Mouse (Mus musculus): Measurements from ENCODE around the gene Pim1. TPM values are rescaled to one million over a fixed set of nuclear protein-coding genes. Genes with fewer than 3 reads are reported as not detected.

The Pim1 gene
- total RNA-seq, 1 experiment, result 82.0 TPM

DNA sequence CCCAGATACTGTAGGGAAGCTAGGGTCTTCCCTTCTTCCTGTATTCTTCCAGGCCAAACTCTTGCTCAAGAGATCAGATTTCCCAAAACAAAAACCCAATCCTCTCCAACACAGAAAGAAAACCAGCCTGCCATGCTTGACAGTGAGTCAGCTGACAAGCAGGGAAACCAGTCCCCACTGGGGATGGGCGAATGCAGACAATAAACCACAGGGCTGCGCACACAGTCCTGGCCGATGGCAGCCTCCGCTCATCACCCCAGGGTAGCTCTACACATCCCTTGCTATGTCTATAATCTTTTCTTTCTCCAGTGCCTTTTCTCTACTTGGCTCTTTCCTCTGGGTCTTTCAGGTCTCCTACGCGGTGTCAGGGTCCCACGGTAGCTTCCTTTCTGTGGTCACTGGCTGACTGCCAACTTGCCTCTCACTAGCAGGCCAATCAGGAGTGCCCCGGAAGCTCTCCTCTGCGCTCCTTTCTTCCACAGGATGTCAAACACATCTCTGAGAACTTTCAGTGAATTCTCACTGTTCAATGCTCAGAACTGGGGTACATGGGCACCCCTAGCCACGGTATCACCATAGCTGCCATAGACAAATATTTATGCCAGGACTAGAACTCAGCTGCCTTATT lies 41.3 kb downstream of the Pim1 start:
- in situ Hi-C loops (cut with MboI; ENCODE audit: low sequenced_read_pairs in 2 of 2, unreplicated experiment in 2 of 2), result no loop called here
- DNase-seq (ENCODE audit: low read depth, low spot score), result no peak
- no peak overlapping the region for H3K27ac ChIP-seq (ENCODE audit: insufficient read depth, low read depth, low read length, poor library complexity, severe bottlenecking)

GRCm38 (mm10) chr17:29533866-29534265 lies 43.3 kb downstream of the Pim1 start:
- Histone ChIP-seq H3K9ac (ENCODE audit: insufficient read depth, low read depth, low read length, poor library complexity, severe bottlenecking) (no peak overlapping the region), H3K27ac (ENCODE audit: insufficient read depth, low read depth, low read length, poor library complexity, severe bottlenecking) (no peak overlapping the region), H3K9me3 (ENCODE audit: control insufficient read depth, insufficient read depth, low read depth, low read length) (no peaks in the 10 kb centered on the region), H3K4me1 (ENCODE audit: control insufficient read depth in 2 of 2, insufficient read depth in 2 of 2, low read length in 2 of 2, poor library complexity in 1 of 2) (peaks cover 2 to 13% of the 10 kb centered on the region in 2 experiments; a peak in 2 of 4 replicates), H3K36me3 (ENCODE audit: control insufficient read depth, insufficient read depth, low read length, poor library complexity, severe bottlenecking) (no peaks in the 10 kb centered on the region), H3K4me3 (ENCODE audit: insufficient read depth in 1 of 2, low read depth in 1 of 2, low read length in 2 of 2, poor library complexity in 1 of 2, severe bottlenecking in 1 of 2) (no peak overlapping the region)
- TF ChIP-seq MAFK (IDR thresholded peaks at IDR 0.05; ENCODE audit: insufficient read depth, low read depth, low read length) (no peak), ZNF384 (IDR thresholded peaks at IDR 0.05; ENCODE audit: low read depth, low read length) (no peak), CHD2 (IDR thresholded peaks at IDR 0.05; ENCODE audit: low read depth, low read length) (no peak), ZC3H11A (IDR thresholded peaks at IDR 0.05; ENCODE audit: borderline replicate concordance, low read depth, low read length) (no peak), HCFC1 (IDR thresholded peaks at IDR 0.05; ENCODE audit: borderline replicate concordance, insufficient read depth, low read length) (no peak)
- in situ Hi-C loops (cut with MboI; ENCODE audit: low sequenced_read_pairs in 2 of 2, unreplicated experiment in 2 of 2), result no loop called here
- DNase-seq (ENCODE audit: low read depth, low spot score), result no peak

More for the DNA sequence above, 41.3 kb downstream of the Pim1 start:
- Histone ChIP-seq H3K4me1 (ENCODE audit: control insufficient read depth in 2 of 2, insufficient read depth in 2 of 2, low read length in 2 of 2, poor library complexity in 1 of 2) (peaks cover 2 to 13% of the 10 kb centered on the region in 2 experiments; a peak in 2 of 4 replicates), H3K9me3 (ENCODE audit: control insufficient read depth, insufficient read depth, low read depth, low read length) (no peaks in the 10 kb centered on the region), H3K9ac (ENCODE audit: insufficient read depth, low read depth, low read length, poor library complexity, severe bottlenecking) (0 out of 2 replicates have a peak overlapping the region, but pooled peaks have one; percentile 5), H3K4me3 (ENCODE audit: insufficient read depth in 1 of 2, low read depth in 1 of 2, low read length in 2 of 2, poor library complexity in 1 of 2, severe bottlenecking in 1 of 2) (no peak overlapping the region), H3K36me3 (ENCODE audit: control insufficient read depth, insufficient read depth, low read length, poor library complexity, severe bottlenecking) (no peaks in the 10 kb centered on the region)
- no peak for TF ChIP-seq ZNF384 (IDR thresholded peaks at IDR 0.05; ENCODE audit: low read depth, low read length)
- no peak for TF ChIP-seq CHD2 (IDR thresholded peaks at IDR 0.05; ENCODE audit: low read depth, low read length)
- no peak for TF ChIP-seq ZC3H11A (IDR thresholded peaks at IDR 0.05; ENCODE audit: borderline replicate concordance, low read depth, low read length)

DNA sequence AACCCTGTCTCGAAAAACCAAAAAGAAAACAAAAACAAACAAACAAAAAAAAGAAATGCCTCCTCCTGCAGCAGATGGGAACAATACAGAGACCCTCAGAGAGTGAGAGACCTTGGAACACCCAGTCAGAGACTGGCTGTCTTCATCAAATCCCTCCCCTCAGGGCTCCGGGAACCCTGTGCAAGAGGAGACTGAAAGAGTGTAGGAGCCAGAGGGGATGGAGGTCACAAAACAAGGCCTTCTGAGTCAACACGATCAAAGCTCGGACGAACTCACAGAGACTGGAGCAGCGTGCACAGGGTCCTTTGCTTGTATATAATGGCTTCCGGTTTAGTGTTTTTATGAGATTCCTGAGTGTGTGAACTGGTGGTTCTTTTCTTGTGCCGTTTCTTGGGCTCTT lies 49.9 kb downstream of the Pim1 start:
- DNase-seq (ENCODE audit: low read depth, low spot score), result no peak
- no peak overlapping the region for H3K9ac ChIP-seq (ENCODE audit: insufficient read depth, low read depth, low read length, poor library complexity, severe bottlenecking)
- peaks cover 0 to 4% of the 10 kb centered on the region in 2 experiments; a peak in 1 of 4 replicates for H3K4me1 ChIP-seq (ENCODE audit: control insufficient read depth in 2 of 2, insufficient read depth in 2 of 2, low read length in 2 of 2, poor library complexity in 1 of 2)
- no peak overlapping the region for H3K27ac ChIP-seq (ENCODE audit: insufficient read depth, low read depth, low read length, poor library complexity, severe bottlenecking)
- in situ Hi-C loops (cut with MboI; ENCODE audit: low sequenced_read_pairs in 2 of 2, unreplicated experiment in 2 of 2), result no loop called here
- H3K4me3 ChIP-seq (ENCODE audit: insufficient read depth in 1 of 2, low read depth in 1 of 2, low read length in 2 of 2, poor library complexity in 1 of 2, severe bottlenecking in 1 of 2), result no peak overlapping the region
- TF ChIP-seq ZNF384 (IDR thresholded peaks at IDR 0.05; ENCODE audit: low read depth, low read length) (no peak), MAFK (IDR thresholded peaks at IDR 0.05; ENCODE audit: insufficient read depth, low read depth, low read length) (no peak), CHD2 (IDR thresholded peaks at IDR 0.05; ENCODE audit: low read depth, low read length) (no peak), HCFC1 (IDR thresholded peaks at IDR 0.05; ENCODE audit: borderline replicate concordance, insufficient read depth, low read length) (no peak), ZC3H11A (IDR thresholded peaks at IDR 0.05; ENCODE audit: borderline replicate concordance, low read depth, low read length) (no peak)
- H3K36me3 ChIP-seq (ENCODE audit: control insufficient read depth, insufficient read depth, low read length, poor library complexity, severe bottlenecking), result no peaks in the 10 kb centered on the region
- no peaks in the 10 kb centered on the region for H3K9me3 ChIP-seq (ENCODE audit: control insufficient read depth, insufficient read depth, low read depth, low read length)

DNA sequence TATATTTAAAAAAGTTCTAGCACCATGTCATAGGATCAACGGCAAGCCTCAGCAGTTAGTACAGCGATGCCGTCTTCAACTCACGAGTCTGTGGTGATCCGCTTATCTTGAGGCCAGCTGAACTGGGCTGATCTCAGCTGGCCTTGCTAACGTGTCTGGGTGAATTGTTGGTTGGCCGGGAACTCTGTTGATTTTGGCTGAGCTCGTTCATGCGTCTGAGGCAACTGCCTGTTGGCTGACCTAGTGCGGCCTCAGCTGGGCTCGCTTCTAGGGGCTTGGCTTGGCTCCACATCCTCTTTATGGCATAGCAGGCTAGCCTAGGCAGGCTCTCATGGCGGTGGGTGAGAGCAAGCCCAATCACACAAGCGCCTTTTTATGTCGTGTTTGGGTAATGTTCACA lies 50.9 kb downstream of the Pim1 start:
- H3K4me3 ChIP-seq (ENCODE audit: insufficient read depth in 1 of 2, low read depth in 1 of 2, low read length in 2 of 2, poor library complexity in 1 of 2, severe bottlenecking in 1 of 2), result no peak overlapping the region
- H3K36me3 ChIP-seq (ENCODE audit: control insufficient read depth, insufficient read depth, low read length, poor library complexity, severe bottlenecking), result no peaks in the 10 kb centered on the region
- TF ChIP-seq CHD2 (IDR thresholded peaks at IDR 0.05; ENCODE audit: low read depth, low read length) (no peak), HCFC1 (IDR thresholded peaks at IDR 0.05; ENCODE audit: borderline replicate concordance, insufficient read depth, low read length) (no peak), MAFK (IDR thresholded peaks at IDR 0.05; ENCODE audit: insufficient read depth, low read depth, low read length) (no peak), ZNF384 (IDR thresholded peaks at IDR 0.05; ENCODE audit: low read depth, low read length) (no peak), ZC3H11A (IDR thresholded peaks at IDR 0.05; ENCODE audit: borderline replicate concordance, low read depth, low read length) (no peak)
- H3K27ac ChIP-seq (ENCODE audit: insufficient read depth, low read depth, low read length, poor library complexity, severe bottlenecking), result no peak overlapping the region
- H3K9me3 ChIP-seq (ENCODE audit: control insufficient read depth, insufficient read depth, low read depth, low read length), result no peaks in the 10 kb centered on the region
- H3K4me1 ChIP-seq (ENCODE audit: control insufficient read depth in 2 of 2, insufficient read depth in 2 of 2, low read length in 2 of 2, poor library complexity in 1 of 2), result peaks cover 0 to 4% of the 10 kb centered on the region in 2 experiments; a peak in 1 of 4 replicates
- DNase-seq (ENCODE audit: low read depth, low spot score), result no peak
- H3K9ac ChIP-seq (ENCODE audit: insufficient read depth, low read depth, low read length, poor library complexity, severe bottlenecking), result no peak overlapping the region
- in situ Hi-C loops (cut with MboI; ENCODE audit: low sequenced_read_pairs in 2 of 2, unreplicated experiment in 2 of 2), result no loop called here

All from ES-E14 (cell line).